Mouse (Mus musculus): Measurements from ENCODE around the gene Sulf2. TPM values are rescaled to one million over a fixed set of nuclear protein-coding genes. Genes with fewer than 3 reads are reported as not detected.

Gene Sulf2
- polyA plus RNA-seq (2017; shearing (Covaris generic)), result 0.66 TPM

GRCm38 (mm10) chr2:166155454-166155815 lies at the start of gene Sulf2:
Gene Sulf2 (minus strand): TSS chr2:166155663.

Other genes starting within 250 kb of the Sulf2 start
- 161 TPM for gene Ncoa3, start 163.0 kb downstream of the Sulf2 start, polyA plus RNA-seq (2017; shearing (Covaris generic))

All from CD4-positive, CD25-positive, alpha-beta regulatory T cell (primary cell).